In genomic region chr9:18291571-18292429, GRCm38 (mm10) we compare ENCODE assay signal across 8 mouse cellular contexts. TPM values are rescaled to one million over a fixed set of nuclear protein-coding genes. Genes with fewer than 3 reads are reported as not detected.
A peak's percentile ranks its signal among the peaks of the same experiment; 100 is the strongest.
DNase-seq lines count a peak whose midpoint lies in the region; ATAC-seq and TF ChIP-seq lines count a peak whose summit lies in the region.

Chordc1 (plus strand) TSS chr9:18292125.

- peak within 1 kb of the TSS; percentile 90 for H3K9ac ChIP-seq in embryonic facial prominence, embryonic 14.5 days (ENCODE audit: low read depth, low read length)
- peak within 1 kb of the TSS; percentile 92 for H3K9ac ChIP-seq in heart, adult 2 months (ENCODE audit: low read depth, low read length)
- peak within 1 kb of the TSS; percentile 97 for H3K9ac ChIP-seq in limb, embryonic 13.5 days
- H3K9ac ChIP-seq in midbrain, embryonic 16.5 days (ENCODE audit: low read depth, low read length), result peak within 1 kb of the TSS; percentile 86

- 3% methylated on average over 43 of the region's 49 CpGs for WGBS in embryonic facial prominence, embryonic 14.5 days
- whole genome bisulfite sequencing in heart, adult 2 months, result 3% methylated on average over 49 of the region's 49 CpGs
- 3% methylated on average over 49 of the region's 49 CpGs for WGBS in limb, embryonic 13.5 days
- 3% methylated on average over 49 of the region's 49 CpGs for WGBS in midbrain, embryonic 16.5 days

- TF ChIP-seq CTCF in heart, adult 2 months (IDR thresholded peaks at IDR 0.05), result peak; percentile 56

- peaks cover 2% of the 10 kb centered on the region; the same call in 1 of the 2 replicates for H3K79me2 ChIP-seq in heart, adult 2 months (replicated peaks; ENCODE audit: control insufficient read depth, insufficient read depth, low read length)

- no peaks in the 10 kb centered on the region for H3K27me3 ChIP-seq in embryonic facial prominence, embryonic 14.5 days (replicated peaks; ENCODE audit: control insufficient read depth, insufficient read depth, low read length)
- no peaks in the 10 kb centered on the region for H3K27me3 ChIP-seq in heart, adult 2 months (ENCODE audit: control insufficient read depth, insufficient read depth, low read length)
- no peaks in the 10 kb centered on the region for H3K27me3 ChIP-seq in limb, embryonic 13.5 days
- no peaks in the 10 kb centered on the region for H3K27me3 ChIP-seq in midbrain, embryonic 16.5 days (ENCODE audit: control insufficient read depth, insufficient read depth, low read depth, low read length)

- peaks cover 8% of the 10 kb centered on the region; the same call in 1 of the 2 replicates for H3K4me1 ChIP-seq in embryonic facial prominence, embryonic 14.5 days (ENCODE audit: control insufficient read depth, insufficient read depth, low read length)
- peaks cover 4% of the 10 kb centered on the region; the same call in 1 of the 2 replicates for H3K4me1 ChIP-seq in heart, adult 2 months (ENCODE audit: control insufficient read depth, insufficient read depth, low read length)
- H3K4me1 ChIP-seq in limb, embryonic 13.5 days, result peaks cover 15% of the 10 kb centered on the region
- peaks cover 18% of the 10 kb centered on the region for H3K4me1 ChIP-seq in midbrain, embryonic 16.5 days (ENCODE audit: control insufficient read depth, insufficient read depth, low read length)

- H3K4me2 ChIP-seq in embryonic facial prominence, embryonic 14.5 days (ENCODE audit: low read depth, low read length), result peak within 1 kb of the TSS; percentile 71
- peak within 1 kb of the TSS; percentile 86 for H3K4me2 ChIP-seq in limb, embryonic 13.5 days (replicated peaks)
- peak within 1 kb of the TSS; percentile 89 for H3K4me2 ChIP-seq in midbrain, embryonic 16.5 days (ENCODE audit: low read length)

- H3K4me3 ChIP-seq in embryonic facial prominence, embryonic 14.5 days (ENCODE audit: low read depth, low read length), result peak within 1 kb of the TSS; percentile 85
- H3K4me3 ChIP-seq in heart, adult 2 months, result peak within 1 kb of the TSS; percentile 71
- peak within 1 kb of the TSS; percentile 98 for H3K4me3 ChIP-seq in limb, embryonic 13.5 days
- H3K4me3 ChIP-seq in midbrain, embryonic 16.5 days (ENCODE audit: low read depth, low read length), result peak within 1 kb of the TSS; percentile 62

- TF ChIP-seq POLR2A in heart, adult 2 months (IDR thresholded peaks at IDR 0.05; ENCODE audit: insufficient read depth, low read depth, low read length), result peak; percentile 82

- peak; percentile 96 for TF ChIP-seq EP300 in heart, adult 2 months (IDR thresholded peaks at IDR 0.05; ENCODE audit: insufficient read depth, low read depth, low read length)

- intact Hi-C loops in heart, adult 2 months (cut with DNase I), result loop anchor here (5.0 kb wide), 1 partner anchor 181 kb away; no protein-coding TSS in a partner anchor

- H3K36me3 ChIP-seq in embryonic facial prominence, embryonic 14.5 days (ENCODE audit: control insufficient read depth, insufficient read depth, low read length), result no peaks in the 10 kb centered on the region
- H3K36me3 ChIP-seq in heart, adult 2 months (ENCODE audit: control insufficient read depth, insufficient read depth, low read length), result peaks cover 13% of the 10 kb centered on the region
- peaks cover 3% of the 10 kb centered on the region; the same call in 1 of the 2 replicates for H3K36me3 ChIP-seq in limb, embryonic 13.5 days
- no peaks in the 10 kb centered on the region for H3K36me3 ChIP-seq in midbrain, embryonic 16.5 days (ENCODE audit: control insufficient read depth, insufficient read depth, low read length)

- peak; percentile 95 for DNase-seq in 3T3-L1 (ENCODE audit: low read depth, low spot score)
- DNase-seq in adrenal gland, postnatal 4 days (ENCODE audit: low spot score in 2 of 2), result peak; percentile 77 to 94
- peak; percentile 98 for DNase-seq in embryonic facial prominence, embryonic 14.5 days (ENCODE audit: low spot score)
- peak; percentile 95 to 97 for DNase-seq in heart, adult 2 months
- peak; percentile 95 for DNase-seq in kidney, adult 8-10 months
- peak; percentile 69 to 90 for DNase-seq in spleen, postnatal 10 days (ENCODE audit: low spot score in 2 of 2)

- peak; percentile 100 for ATAC-seq in embryonic facial prominence, embryonic 14.5 days (ENCODE audit: low read depth)
- ATAC-seq in limb, embryonic 13.5 days (ENCODE audit: low FRiP score, low read depth), result peak; percentile 98
- ATAC-seq in midbrain, embryonic 16.5 days, result peak; percentile 99

- H3K27ac ChIP-seq in embryonic facial prominence, embryonic 14.5 days (replicated peaks; ENCODE audit: low read depth, low read length), result peak within 1 kb of the TSS; percentile 87
- H3K27ac ChIP-seq in heart, adult 2 months, result peak within 1 kb of the TSS; percentile 99
- H3K27ac ChIP-seq in limb, embryonic 13.5 days, result peak within 1 kb of the TSS; percentile 87
- peak within 1 kb of the TSS; percentile 85 for H3K27ac ChIP-seq in midbrain, embryonic 16.5 days (ENCODE audit: low read length)

- H3K9me3 ChIP-seq in embryonic facial prominence, embryonic 14.5 days (ENCODE audit: control insufficient read depth, low read length), result no peaks in the 10 kb centered on the region
- no peaks in the 10 kb centered on the region for H3K9me3 ChIP-seq in limb, embryonic 13.5 days
- H3K9me3 ChIP-seq in midbrain, embryonic 16.5 days (replicated peaks; ENCODE audit: control insufficient read depth, low read length, poor library complexity, severe bottlenecking), result no peaks in the 10 kb centered on the region

RNA-seq across cellular contexts. Expression of gene Chordc1, which starts in this region (rescaled TPM):
- total RNA-seq in adrenal gland, postnatal 4 days (2021), result 10 to 100 TPM; 45.5 to 47.2 TPM
- 84.7 and 92.9 TPM in 2 replicates for polyA plus RNA-seq in embryonic facial prominence, embryonic 14.5 days (2014; fragmentation: Nextera tagmentation; extraction: Ambion mirVana)
- total RNA-seq in heart, adult 2 months (2021), result 10 to 100 TPM; 57.3 to 65.6 TPM
- polyA plus RNA-seq in heart, adult 2 months (2012; rRNA removed), result 23.8 and 37.8 TPM in 2 replicates
- 126 and 148 TPM in 2 replicates for polyA plus RNA-seq in limb, embryonic 13.5 days (2015; fragmentation: Nextera tagmentation; extraction: Ambion mirVana)
- 115 and 132 TPM in 2 replicates for polyA plus RNA-seq in midbrain, embryonic 16.5 days (2015; fragmentation: Nextera tagmentation; extraction: Ambion mirVana)

Comparison
In these comparisons a context has a peak if more than half of its experiments do, and no peak if none do; other contexts are left out.
1. Peak in every context shown above with its lines: DNase-seq, ATAC-seq, H3K4me3 ChIP-seq and H3K27ac ChIP-seq.